Mouse (Mus musculus) mouse embryonic stem cell (cell line): ENCODE results near the gene Cib1.

ENCODE experiments used
- in situ Hi-C, 2 experiments: fragments of 300-500 bp; cut with MboI; formaldehyde crosslinking; loops; 1 replicate in 1 of 2; 3 replicates in 1 of 2; pipeline ENCODE4 v1.14.3; 2019 to 2020; ENCODE audit warnings: low sequenced_read_pairs in 2 of 2, low pct_unique_long_range_greater_than_20kb in 1 of 2, mixed read lengths in 1 of 2; ENCODE audit not compliant: unreplicated experiment in 1 of 2

Gene Cib1

DNA sequence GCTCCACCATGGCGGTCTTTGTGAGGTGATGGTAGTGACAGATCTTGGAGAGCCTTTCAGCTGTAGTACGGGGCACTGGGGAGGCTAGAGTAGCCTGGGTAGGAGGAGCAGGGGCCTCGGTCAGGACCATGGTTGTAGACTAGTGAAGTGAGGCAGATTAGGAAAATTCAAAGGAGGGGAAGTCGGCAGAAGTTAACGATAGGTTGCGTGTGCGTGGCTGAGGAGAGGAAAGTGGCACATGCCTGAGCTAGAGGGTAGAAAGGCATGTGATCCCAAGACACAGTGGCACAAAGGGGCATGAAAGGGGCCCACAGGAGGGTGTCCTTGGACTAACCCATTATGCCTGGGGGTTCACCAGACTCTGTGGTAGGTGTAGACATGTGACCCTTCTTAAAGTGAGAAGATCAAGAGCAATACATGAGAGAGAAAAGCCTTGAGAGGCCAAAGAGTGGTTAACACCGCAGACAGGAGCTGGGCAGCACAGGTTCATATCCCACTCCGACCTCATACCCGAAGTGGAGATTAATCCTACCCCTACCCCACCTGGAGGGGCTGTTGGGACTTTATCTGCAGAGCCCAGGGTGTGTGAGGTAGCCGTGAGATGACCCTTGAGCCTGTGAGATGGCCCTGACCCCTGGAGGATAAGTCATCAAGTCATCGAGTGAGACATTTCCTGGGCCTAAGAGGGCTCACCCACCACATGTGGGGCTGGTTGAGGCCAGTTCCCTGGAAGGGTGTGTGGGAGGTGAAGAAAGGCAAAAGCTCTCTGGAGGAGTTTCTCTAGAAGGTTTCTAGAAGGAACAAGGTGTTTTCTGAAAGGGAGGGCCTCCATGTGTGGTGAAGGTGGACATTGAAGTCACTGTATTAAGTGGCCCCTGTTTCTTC, 26.7 kb downstream of the Cib1 start:
- in situ Hi-C loops: no loop called here

DNA sequence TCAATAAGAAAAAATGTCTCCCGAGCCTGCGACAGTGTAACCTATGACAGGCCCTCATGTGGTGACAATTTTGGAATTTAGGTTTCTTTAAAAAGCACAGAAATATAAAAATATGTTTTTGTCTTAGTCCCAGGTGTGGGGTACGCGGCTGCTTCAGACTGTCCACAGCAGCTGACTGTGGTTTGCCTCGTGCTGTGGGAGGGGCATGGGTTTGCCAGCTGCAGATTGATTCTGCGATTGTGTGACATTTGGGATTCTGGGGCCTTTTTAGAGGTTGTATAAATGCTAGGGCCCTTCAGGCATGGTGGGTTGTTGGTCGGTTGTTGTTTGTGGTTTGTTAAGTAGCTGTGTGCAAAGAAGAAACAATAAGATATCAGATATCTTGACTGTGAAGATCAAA, 27.7 kb downstream of the Cib1 start:
- in situ Hi-C loops: no loop called here

DNA sequence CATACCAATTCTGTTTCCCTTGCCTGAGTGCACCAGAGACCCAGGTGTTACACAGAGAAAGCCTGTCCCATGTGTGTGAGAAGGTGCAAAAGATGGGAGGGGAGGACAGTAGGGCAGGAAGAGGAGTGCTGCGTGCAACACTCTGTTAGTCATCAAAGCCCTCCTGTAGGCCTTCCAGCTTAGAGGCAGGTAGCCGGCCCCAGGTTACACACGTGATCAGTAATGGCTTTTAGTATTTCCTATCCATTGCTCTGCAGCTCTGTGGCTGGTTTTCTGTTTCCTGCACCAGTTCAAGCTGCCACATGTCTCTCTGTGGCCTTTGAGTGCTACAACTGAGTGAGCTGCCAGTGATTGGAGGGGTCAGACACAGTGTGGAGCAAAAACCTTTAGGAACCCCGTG, 28.3 kb downstream of the Cib1 start:
- in situ Hi-C loops: no loop called here

DNA sequence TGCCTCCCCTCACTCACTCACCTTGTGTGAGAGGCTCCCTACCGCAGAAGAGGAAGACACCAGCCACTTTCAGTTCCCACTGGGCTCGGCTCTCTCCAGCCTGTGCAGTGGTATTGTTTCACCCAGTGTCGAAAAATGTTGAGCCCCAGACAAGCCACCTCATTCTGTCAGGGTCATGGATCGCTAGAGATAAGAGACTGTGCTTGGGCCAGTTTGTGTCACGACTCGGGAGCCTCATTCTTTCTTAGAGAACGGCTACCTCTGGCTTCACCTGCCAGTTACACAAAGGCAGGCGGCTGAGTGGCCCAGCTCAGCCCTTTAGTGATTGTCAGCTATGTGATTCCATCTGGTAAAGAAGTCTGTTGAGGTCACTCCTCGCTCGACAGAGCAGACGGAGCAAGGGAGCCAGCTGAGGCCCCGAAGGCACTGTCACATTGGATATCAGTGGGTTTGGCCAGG, 28.9 kb downstream of the Cib1 start:
- in situ Hi-C loops: no loop called here

DNA sequence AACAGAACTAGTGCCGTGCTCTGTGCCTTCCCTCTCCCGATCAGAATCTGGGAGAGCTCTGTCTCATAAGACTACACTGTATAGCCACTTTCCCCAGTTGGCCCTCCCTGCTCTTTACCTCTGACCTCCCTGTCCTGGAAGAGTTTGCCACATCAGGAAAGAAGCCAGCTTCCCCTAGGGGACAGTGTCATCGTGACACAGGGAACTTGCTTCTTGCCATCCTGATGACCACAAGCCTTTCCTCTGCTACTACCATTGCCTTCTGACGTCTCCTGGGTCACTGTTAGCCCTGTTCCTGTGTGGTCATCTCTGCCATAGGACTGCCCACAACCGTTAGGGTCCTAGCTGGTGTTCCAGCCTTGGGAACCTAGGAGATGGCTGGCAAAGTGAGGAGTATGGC, 29.7 kb downstream of the Cib1 start:
- in situ Hi-C loops: no loop called here

DNA sequence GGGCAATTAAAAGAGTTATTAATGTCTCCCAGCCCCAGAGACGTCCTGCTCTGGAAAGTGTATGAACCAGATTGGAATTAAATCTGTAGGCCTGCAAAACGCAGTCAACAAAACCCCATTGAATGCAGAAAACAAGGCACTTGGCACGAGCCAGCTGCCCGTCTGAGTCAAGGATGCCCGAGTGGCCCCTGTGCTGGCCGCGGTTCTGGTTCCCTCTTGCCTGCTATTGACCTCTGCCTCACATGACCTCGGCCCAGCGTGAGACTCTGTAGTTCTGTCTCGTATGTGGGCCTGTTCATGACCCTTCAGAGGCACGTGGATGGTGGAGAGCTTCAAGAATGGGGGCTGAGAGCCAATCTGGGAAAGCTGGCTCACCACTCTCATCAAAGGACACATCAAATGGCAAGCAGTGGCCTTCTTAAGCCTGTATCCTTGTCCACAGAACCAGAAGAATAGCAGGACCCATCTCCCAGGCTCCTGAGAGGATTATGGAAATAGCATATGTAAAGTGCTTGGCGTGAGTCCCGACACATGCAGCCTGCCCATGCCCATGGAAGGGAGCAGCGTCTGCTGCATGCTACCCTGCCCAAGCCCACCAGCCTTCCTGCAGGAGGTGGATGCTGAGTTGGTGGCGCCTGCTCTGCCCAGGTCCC, 30.6 kb downstream of the Cib1 start:
- in situ Hi-C loops: no loop called here

DNA sequence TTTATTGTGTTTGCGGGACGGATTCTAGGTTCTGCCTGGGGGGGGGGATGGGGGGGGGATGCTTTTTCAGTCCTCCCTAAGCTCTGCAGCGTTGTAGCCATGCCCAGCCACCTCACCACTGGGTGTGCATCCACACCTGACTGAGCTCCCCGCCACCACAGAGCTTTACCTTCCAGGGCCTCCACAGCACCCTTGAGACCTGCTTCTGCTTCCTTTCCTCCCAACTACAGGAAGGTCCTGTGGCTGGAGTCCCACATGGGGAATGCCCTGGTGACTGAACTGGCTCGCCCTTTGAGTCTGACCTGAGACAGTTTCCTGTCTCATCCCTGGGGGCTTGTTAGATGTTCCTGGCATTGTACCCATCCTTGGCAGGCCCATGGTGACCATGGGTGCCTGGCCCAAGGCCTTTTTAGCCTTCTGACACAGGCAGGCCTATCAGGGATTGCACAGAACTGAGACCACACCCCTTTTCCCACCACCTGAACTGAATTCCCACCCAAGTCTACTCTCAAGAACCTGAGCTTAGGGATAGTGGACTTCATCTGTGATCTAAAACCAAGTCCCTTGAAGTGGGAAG, 31.6 kb downstream of the Cib1 start:
- in situ Hi-C loops: no loop called here

DNA sequence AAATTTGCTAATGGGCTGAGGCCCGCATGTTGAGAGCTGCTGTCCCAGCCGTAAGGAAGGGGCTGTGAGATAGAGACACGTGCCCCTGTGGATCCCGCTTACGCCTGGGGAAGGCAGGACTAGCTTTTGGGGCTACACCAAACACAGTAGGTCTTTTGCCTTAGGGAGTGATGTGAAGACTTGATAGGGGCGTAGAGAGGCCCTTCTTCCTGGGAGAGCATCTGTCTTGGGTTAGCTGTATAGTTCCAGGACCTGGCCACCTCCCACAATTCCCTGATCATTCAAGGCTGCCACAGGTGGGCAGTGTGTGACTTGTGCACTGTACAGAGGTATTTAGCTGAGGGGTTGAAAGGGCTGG, 32.0 kb downstream of the Cib1 start:
- in situ Hi-C loops: no loop called here

DNA sequence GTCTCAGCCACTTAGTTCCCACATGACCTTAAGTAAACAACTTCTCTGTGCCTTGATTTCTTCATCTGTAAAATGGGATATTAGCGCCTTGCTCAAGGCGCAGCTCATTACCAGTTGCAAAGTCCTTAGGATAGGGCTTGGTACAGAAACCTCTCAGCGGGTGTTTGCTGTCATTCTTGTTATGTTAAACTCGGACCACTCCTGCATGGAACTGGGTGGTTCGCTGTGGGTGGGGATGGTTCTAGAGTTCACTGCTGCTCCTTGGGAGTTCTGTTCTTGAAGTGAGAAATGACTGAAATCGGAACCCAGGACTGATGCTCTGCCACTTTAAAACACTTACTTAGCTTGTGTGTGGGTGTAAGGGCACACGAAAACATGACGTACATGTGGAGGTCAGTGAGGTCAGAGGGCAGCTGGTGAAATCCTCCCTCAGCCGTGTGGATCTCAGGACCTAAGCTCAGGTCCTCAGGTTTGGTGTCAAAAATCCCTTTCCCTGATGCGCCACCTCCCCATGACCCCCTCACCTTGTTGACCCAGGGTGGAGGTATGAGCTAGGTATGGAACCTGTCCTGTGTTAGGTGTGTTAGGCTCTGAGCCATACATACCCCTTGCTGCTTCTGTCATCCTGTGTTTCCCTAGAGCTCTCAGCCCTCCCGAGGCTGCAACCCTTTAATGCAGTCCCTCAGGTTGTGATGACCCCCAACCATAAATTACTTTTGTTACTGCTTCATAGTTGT, 32.6 kb downstream of the Cib1 start:
- in situ Hi-C loops: no loop called here

DNA sequence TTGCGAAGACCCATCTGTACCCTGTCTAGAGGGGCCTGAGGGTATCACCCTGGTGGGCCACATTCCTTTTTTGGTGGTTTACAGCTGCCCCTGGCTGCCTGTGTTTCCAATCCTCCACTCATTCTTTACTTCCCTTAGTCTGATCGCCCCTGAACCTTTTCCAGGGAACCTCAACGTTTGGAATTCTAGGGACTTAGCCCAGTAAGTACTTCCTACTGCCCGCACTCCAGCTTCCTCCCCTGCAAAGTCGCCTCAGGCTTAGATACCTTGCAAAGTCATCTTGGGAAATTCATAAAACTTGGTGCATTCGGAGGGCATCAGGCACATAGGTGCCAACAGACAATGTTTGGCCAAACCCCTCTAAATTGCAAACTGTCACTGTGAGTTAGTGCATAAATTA, 33.3 kb downstream of the Cib1 start:
- in situ Hi-C loops: no loop called here

DNA sequence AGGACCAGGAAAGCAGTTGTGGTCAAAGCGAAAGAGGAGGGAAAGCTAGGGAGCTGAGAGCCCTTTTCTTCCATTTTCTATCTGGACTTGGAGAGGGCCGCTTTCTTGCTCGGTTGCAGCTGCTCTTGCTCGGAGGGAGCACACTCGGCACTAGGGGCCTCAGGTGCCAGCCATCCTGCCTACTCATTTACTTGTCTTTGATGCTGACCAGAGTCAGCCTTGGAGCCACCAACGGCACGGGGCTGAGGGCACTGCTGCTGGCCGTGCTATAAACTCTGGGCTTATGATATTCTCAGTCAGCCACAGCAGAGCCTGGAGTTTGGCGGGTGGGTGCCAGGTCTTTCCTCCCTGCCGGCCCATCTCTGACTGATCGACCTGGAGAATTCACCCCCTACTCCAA, 33.8 kb downstream of the Cib1 start:
- in situ Hi-C loops: no loop called here

DNA sequence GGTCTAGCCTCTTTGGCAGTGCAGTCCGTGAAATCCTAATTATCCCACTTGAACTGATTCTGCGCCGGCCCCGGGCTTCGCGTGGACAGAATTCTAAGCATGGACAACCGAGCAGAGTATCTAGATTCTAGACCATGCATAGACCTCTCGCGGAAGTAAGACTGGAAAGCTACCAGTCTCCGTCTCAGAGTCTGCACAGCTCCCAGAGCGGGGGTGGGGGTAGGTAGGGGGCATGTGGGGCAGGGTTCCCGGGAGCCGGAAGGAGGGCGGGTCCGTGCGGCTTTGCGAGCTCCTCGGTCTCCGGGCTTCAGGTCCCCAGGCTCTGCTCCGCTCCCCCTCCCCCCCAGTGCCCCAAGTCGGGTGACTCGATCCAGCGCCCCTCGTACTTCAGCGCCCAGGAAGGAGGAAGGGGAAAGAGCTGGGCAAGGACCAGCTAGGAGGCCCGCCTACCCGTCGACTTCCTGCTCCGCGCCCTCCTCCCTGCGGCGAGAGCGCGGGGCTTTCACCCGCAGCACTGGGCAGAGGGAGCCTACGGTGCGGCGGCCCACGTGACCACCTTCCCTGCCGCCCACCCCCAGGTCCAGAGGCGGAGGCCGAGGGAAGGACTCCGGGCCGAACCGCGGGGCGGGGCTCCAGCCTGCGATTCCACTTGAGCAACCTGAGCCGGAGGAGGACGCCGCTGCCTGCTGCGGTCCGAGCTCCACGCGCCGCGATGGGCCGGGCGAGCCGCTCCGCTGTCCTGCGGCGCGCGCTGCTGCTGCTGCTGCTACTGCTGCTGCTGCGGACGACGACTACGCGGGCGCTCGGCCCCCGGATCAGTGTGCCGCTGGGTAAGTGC, 34.5 kb downstream of the Cib1 start:
- in situ Hi-C loops: no loop called here

DNA sequence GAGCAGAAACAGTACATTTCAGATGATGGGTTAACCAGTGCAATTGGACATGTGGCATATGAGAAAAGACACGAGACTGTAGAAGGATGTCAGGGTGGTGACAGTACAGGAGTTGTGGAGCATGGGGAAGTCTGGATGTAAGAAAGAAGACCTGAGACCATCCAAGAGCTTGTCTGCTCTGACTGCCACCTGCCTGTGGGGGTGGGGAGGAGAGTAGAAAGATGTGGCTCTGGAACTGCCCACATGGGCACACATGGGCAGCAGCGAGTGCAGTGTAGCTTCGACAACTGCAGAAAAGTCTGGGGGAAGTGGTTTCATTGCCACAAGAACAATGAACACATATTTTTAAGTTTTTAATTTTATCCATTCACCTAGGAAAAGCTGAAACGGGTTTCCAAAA, 35.2 kb downstream of the Cib1 start:
- in situ Hi-C loops: no loop called here

DNA sequence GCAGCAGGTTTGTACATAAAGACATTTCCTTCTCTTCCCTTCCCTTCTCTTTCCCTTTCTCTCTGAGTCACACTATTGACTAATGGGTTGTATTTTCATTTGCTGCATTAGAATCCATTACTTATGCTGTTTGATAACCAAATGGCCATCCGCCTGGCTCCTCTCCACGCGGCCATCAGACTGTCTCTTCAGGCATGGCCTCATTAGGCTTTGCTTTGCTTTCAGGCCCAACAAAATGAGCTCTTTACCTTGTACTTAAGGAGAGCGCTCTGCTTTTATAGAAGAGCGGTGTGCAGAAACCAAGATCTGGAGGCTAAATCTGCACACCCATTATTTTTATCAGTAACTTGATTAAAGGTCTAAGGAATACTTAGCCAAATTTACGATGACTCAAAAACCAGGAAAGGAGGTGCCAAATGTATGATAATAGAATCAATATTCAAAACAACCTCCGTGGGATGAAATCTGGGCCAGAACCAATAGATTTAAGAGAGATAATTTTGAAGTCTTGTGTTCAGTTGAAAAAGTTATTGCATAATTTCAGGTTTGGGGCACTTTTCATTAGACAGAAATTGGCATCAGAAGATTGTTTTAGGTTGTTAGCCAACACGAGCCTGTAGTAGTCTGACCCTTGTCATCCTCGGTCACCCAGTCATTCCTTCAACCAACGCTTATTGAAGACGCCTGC, 36.9 kb downstream of the Cib1 start:
- in situ Hi-C loops: no loop called here

DNA sequence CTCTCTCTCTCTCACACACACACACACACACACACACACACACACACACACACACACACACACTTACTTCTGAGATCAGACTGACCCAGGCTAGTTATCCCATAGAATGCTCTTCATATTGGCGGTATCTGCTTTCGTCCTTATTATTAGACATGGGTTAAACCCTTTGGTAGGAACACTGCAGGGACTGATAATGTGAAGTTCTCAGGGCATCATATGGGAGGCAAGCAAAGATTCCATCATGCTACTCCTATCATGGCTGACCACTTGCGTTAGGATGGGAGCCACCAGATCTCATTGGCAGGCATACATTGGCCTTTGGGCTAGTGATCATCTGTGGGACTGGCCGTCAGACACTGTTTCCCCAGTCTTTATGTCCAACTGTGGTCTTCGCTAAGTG, 37.5 kb downstream of the Cib1 start:
- in situ Hi-C loops: no loop called here

DNA sequence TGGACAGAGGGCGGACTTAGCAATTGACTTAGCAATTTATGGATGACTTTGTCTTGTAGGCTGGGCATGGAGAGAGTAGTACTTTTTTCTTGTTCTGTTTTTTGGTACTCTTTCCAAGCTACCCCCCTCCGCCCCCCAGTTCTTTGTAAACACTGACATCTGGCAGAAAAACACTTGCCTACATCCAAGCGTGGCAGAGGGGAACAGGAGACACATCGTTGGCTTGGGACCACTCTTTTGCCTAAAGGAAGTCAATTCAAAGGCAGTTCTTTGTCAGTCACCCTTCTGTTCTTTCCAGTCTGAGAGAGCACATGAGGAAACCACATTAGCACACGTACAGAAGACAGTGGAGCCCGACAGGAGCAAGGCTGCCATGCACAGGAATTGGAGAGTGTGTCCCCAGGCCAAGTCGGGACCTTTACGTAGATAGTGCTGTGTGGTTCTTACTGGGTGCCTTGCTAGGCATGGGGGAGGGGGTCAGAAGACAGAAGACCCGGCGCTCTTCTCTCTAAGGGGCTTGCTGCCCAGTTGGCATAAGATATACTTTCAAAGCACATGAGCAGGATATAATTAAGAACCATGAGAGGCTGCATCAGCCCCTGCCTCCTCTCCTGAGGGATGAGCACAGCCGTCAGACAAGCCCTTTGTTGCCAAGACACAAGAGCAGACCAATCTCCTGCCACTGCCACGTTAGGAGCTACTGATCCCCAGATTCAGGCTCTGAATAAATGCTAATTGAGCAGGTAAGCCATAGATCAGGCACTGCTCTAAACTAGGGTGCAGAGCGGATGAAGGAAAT, 38.5 kb downstream of the Cib1 start:
- in situ Hi-C loops: no loop called here
